Mouse (Mus musculus) MEL (cell line): ENCODE results near the gene Ramp2. TPM values are rescaled to one million over a fixed set of nuclear protein-coding genes. Genes with fewer than 3 reads are reported as not detected.
A peak's percentile ranks its signal among the peaks of the same experiment; 100 is the strongest.

Experiments used
- DNase-seq: peaks from one replicate; pipeline ENCODE4 v3.0.0; 2011; ENCODE audit warnings: low read depth, low spot score
- H3K27ac ChIP-seq: 2 replicates; pipeline ENCODE4 v1.5.1; 2012; ENCODE audit warnings: low read depth, mild to moderate bottlenecking, control low read depth, low read length, moderate library complexity; ENCODE audit not compliant: control insufficient read depth
- H3K27me3 ChIP-seq, 2 experiments: fragments of 150-350 bp in 1 of 2; sonication (generic) in 1 of 2; 2 replicates each; pipeline ENCODE4 v1.6.1; 2012; ENCODE audit warnings: low read length in 2 of 2, mild to moderate bottlenecking in 2 of 2, improper control_type of control experiment in 1 of 2, moderate library complexity in 1 of 2; ENCODE audit not compliant: insufficient read depth in 2 of 2, control insufficient read depth in 1 of 2
- H3K36me3 ChIP-seq, 2 experiments: 2 replicates each; pipeline ENCODE4 v1.6.1; 2012 to 2014; ENCODE audit warnings: low read length in 2 of 2, improper control_type of control experiment in 1 of 2, inconsistent platforms in 1 of 2, mild to moderate bottlenecking in 1 of 2; ENCODE audit not compliant: insufficient read depth in 2 of 2, control insufficient read depth in 1 of 2
- H3K4me1 ChIP-seq, 2 experiments: fragments of 150-350 bp in 1 of 2; sonication (generic) in 1 of 2; 2 replicates each; pipeline ENCODE4 v1.6.1; 2012; ENCODE audit warnings: low read length in 2 of 2, improper control_type of control experiment in 1 of 2, mild to moderate bottlenecking in 1 of 2; ENCODE audit not compliant: insufficient read depth in 2 of 2, control insufficient read depth in 1 of 2
- H3K4me3 ChIP-seq, 2 experiments: fragments of 150-350 bp in 1 of 2; sonication (generic) in 1 of 2; 2 replicates each; pipeline ENCODE4 v1.5.1; 2012; ENCODE audit warnings: low read depth in 2 of 2, low read length in 2 of 2, mild to moderate bottlenecking in 2 of 2, moderate library complexity in 2 of 2, control low read depth in 1 of 2, improper control_type of control experiment in 1 of 2; ENCODE audit not compliant: control insufficient read depth in 1 of 2, insufficient read depth in 1 of 2
- H3K79me2 ChIP-seq: 2 replicates; pipeline ENCODE4 v1.6.1; 2012; ENCODE audit warnings: mild to moderate bottlenecking, low read length, moderate library complexity; ENCODE audit not compliant: control insufficient read depth, poor library complexity, insufficient read depth
- H3K9ac ChIP-seq: 2 replicates; pipeline ENCODE4 v1.6.1; 2012; ENCODE audit warnings: low read depth, mild to moderate bottlenecking, control low read depth, low read length, moderate library complexity; ENCODE audit not compliant: control insufficient read depth, poor library complexity, severe bottlenecking
- H3K9me3 ChIP-seq: fragments of 150-350 bp; sonication (generic); replicated peaks from 2 replicates; pipeline ENCODE4 v1.6.1; 2012; ENCODE audit warnings: mild to moderate bottlenecking, low read length, improper control_type of control experiment, moderate library complexity; ENCODE audit not compliant: insufficient read depth
- BHLHE40 ChIP-seq: IDR thresholded peaks from 2 replicates; pipeline ENCODE4 v1.6.1; 2012; ENCODE audit warnings: low read depth, mild to moderate bottlenecking, inconsistent platforms, low read length, improper control_type of control experiment, borderline replicate concordance
- CHD1 ChIP-seq: IDR thresholded peaks from 2 replicates; pipeline ENCODE4 v1.6.1; 2012; ENCODE audit warnings: low read depth, mild to moderate bottlenecking, inconsistent platforms, low read length, improper control_type of control experiment
- CHD2 ChIP-seq: IDR thresholded peaks from 2 replicates; pipeline ENCODE4 v1.6.1; 2011; ENCODE audit warnings: low read length, improper control_type of control experiment
- EP300 ChIP-seq, 2 experiments: IDR thresholded peaks; 2 replicates each; pipeline ENCODE4 v1.6.1; 2011; ENCODE audit warnings: improper control_type of control experiment in 2 of 2, low read length in 2 of 2, low read depth in 1 of 2, mild to moderate bottlenecking in 1 of 2
- ETS1 ChIP-seq: IDR thresholded peaks from 2 replicates; pipeline ENCODE4 v1.6.1; 2012; ENCODE audit warnings: low read depth, mild to moderate bottlenecking, inconsistent platforms, low read length, improper control_type of control experiment, moderate library complexity
- GABPA ChIP-seq: IDR thresholded peaks from 2 replicates; pipeline ENCODE4 v1.6.1; 2012; ENCODE audit warnings: low read depth, mild to moderate bottlenecking, inconsistent platforms, low read length, improper control_type of control experiment, moderate library complexity
- JUND ChIP-seq: IDR thresholded peaks from 2 replicates; pipeline ENCODE4 v1.6.1; 2011; ENCODE audit warnings: low read depth, mild to moderate bottlenecking, improper control_type of control experiment, low read length
- KAT2A ChIP-seq: conservative IDR thresholded peaks from 2 replicates; pipeline ENCODE4 v1.6.1; 2012; ENCODE audit warnings: low read depth, low read length, improper control_type of control experiment, inconsistent platforms
- MAFK ChIP-seq: IDR thresholded peaks from 2 replicates; pipeline ENCODE4 v1.6.1; 2011; ENCODE audit warnings: low read depth, mild to moderate bottlenecking, low read length, improper control_type of control experiment, borderline replicate concordance
- MAX ChIP-seq: IDR thresholded peaks from 2 replicates; pipeline ENCODE4 v1.6.1; 2011; ENCODE audit warnings: low read length, improper control_type of control experiment
- MAZ ChIP-seq: IDR thresholded peaks from 2 replicates; pipeline ENCODE4 v1.6.1; 2012; ENCODE audit warnings: low read depth, mild to moderate bottlenecking, inconsistent platforms, low read length, improper control_type of control experiment
- MXI1 ChIP-seq: IDR thresholded peaks from 2 replicates; pipeline ENCODE4 v1.6.1; 2011; ENCODE audit warnings: mild to moderate bottlenecking, low read depth, low read length, improper control_type of control experiment
- MYC ChIP-seq: IDR thresholded peaks from 2 replicates; pipeline ENCODE4 v1.6.1; 2011; ENCODE audit warnings: low read depth, mild to moderate bottlenecking, low read length, improper control_type of control experiment, moderate library complexity
- NELFE ChIP-seq: IDR thresholded peaks from 2 replicates; pipeline ENCODE4 v1.6.1; 2011; ENCODE audit warnings: low read depth, low read length, improper control_type of control experiment
- NRF1 ChIP-seq: IDR thresholded peaks from 2 replicates; pipeline ENCODE4 v1.6.1; 2014; ENCODE audit warnings: low read depth, mild to moderate bottlenecking, inconsistent platforms, low read length, improper control_type of control experiment, moderate library complexity; ENCODE audit not compliant: poor library complexity, insufficient read depth, severe bottlenecking
- POLR2A ChIP-seq, 2 experiments: IDR thresholded peaks; 2 replicates each; pipeline ENCODE4 v1.6.1; 2011 to 2012; ENCODE audit warnings: low read length in 2 of 2, mild to moderate bottlenecking in 2 of 2, control low read depth in 1 of 2, improper control_type of control experiment in 1 of 2, low read depth in 1 of 2, moderate library complexity in 1 of 2; ENCODE audit not compliant: control insufficient read depth in 1 of 2, insufficient read depth in 1 of 2, poor library complexity in 1 of 2
- POLR2AphosphoS2 ChIP-seq: IDR thresholded peaks from 2 replicates; pipeline ENCODE4 v1.6.1; 2011; ENCODE audit warnings: low read length, improper control_type of control experiment
- POLR2AphosphoS5 ChIP-seq: IDR thresholded peaks from 2 replicates; pipeline ENCODE4 v1.6.1; 2012; ENCODE audit warnings: low read depth, borderline replicate concordance, mild to moderate bottlenecking, inconsistent platforms, low read length, moderate library complexity, mixed read lengths
- RCOR1 ChIP-seq: IDR thresholded peaks from 2 replicates; pipeline ENCODE4 v1.6.1; 2012; ENCODE audit warnings: low read depth, mild to moderate bottlenecking, inconsistent platforms, low read length, improper control_type of control experiment
- SIN3A ChIP-seq: IDR thresholded peaks from 2 replicates; pipeline ENCODE4 v1.6.1; 2012; ENCODE audit warnings: low read length, improper control_type of control experiment, inconsistent platforms
- SMC3 ChIP-seq: IDR thresholded peaks from 2 replicates; pipeline ENCODE4 v1.6.1; 2011; ENCODE audit warnings: low read depth, low read length, improper control_type of control experiment
- TAL1 ChIP-seq: IDR thresholded peaks from 2 replicates; pipeline ENCODE4 v1.6.1; 2012; ENCODE audit warnings: mild to moderate bottlenecking, inconsistent platforms, low read length, moderate library complexity, mixed read lengths
- TBP ChIP-seq: IDR thresholded peaks from 2 replicates; pipeline ENCODE4 v1.8.0; 2011; ENCODE audit warnings: low read depth, low read length, improper control_type of control experiment
- UBTF ChIP-seq: IDR thresholded peaks from 2 replicates; pipeline ENCODE4 v1.6.1; 2012; ENCODE audit warnings: low read depth, mild to moderate bottlenecking, inconsistent platforms, low read length, improper control_type of control experiment, moderate library complexity, borderline replicate concordance; ENCODE audit not compliant: insufficient read depth
- USF2 ChIP-seq, 2 experiments: IDR thresholded peaks; 2 replicates each; pipeline ENCODE4 v1.6.1; 2011 to 2012; ENCODE audit warnings: improper control_type of control experiment in 2 of 2, low read length in 2 of 2, borderline replicate concordance in 1 of 2, inconsistent platforms in 1 of 2, low read depth in 1 of 2, mild to moderate bottlenecking in 1 of 2; ENCODE audit not compliant: insufficient read depth in 1 of 2
- ZKSCAN1 ChIP-seq: IDR thresholded peaks from 2 replicates; pipeline ENCODE4 v1.6.1; 2012; ENCODE audit warnings: low read depth, mild to moderate bottlenecking, inconsistent platforms, low read length, improper control_type of control experiment, moderate library complexity
- ZNF384 ChIP-seq: IDR thresholded peaks from 2 replicates; pipeline ENCODE4 v1.6.1; 2012; ENCODE audit warnings: low read depth, mild to moderate bottlenecking, inconsistent platforms, low read length, improper control_type of control experiment
- polyA plus RNA-seq, 2 experiments: library from polyadenylated mRNA; stranded (reverse) in 1 of 2; unstranded in 1 of 2; fragments of >175 nt in 1 of 2; fragments of >200 nt in 1 of 2; gene quantifications; 2 replicates each; pipeline versions ENCODE4 v1.2.1 to v1.2.4; 2012; ENCODE audit warnings: low replicate concordance in 2 of 2, low read depth in 1 of 2; ENCODE audit not compliant: insufficient read length in 2 of 2, insufficient read depth in 1 of 2, missing spikeins in 1 of 2
- total RNA-seq: library from RNA; depleted of rRNA; stranded (reverse); fragments of 300-350 nt; gene quantifications from 2 replicates; pipeline ENCODE4 v1.2.3, GENCODE M21; 2012

Gene Ramp2
- total and polyA plus RNA-seq, 3 experiments = 0.12 TPM; not detected in 2

- Histone ChIP-seq H3K27me3 (no peaks in the 10 kb centered on the region; a peak in 1 of 4 replicates), H3K9ac (no peak overlapping the region), H3K36me3 (peaks cover 0 to 15% of the 10 kb centered on the region in 2 experiments; a peak in 2 of 4 replicates), H3K79me2 (peaks cover 3% of the 10 kb centered on the region; the same call in 1 of the 2 replicates), H3K9me3 (no peaks in the 10 kb centered on the region), H3K4me1 (peaks cover 3 to 23% of the 10 kb centered on the region in 2 experiments; a peak in 3 of 4 replicates), H3K4me3 (no peak overlapping the region), H3K27ac (no peak overlapping the region)
- peak; percentile 55 for DNase-seq
- no peak; the same call in 1 of the 2 replicates for TF ChIP-seq MAZ
- no peak for TF ChIP-seq NRF1
- TF ChIP-seq EP300 (IDR thresholded peaks at IDR 0.05; ENCODE audit: low read depth in 1 of 2, low read length in 2 of 2) = peak; percentile 21 to 22; a peak in 2 of 4 replicates
- TF ChIP-seq TBP = peak; percentile 82
- TF ChIP-seq ETS1 = 0 out of 2 replicates have a peak, but pooled peaks have one; percentile 12
- TF ChIP-seq USF2 (IDR thresholded peaks at IDR 0.05; ENCODE audit: borderline replicate concordance in 1 of 2, insufficient read depth in 1 of 2, low read depth in 1 of 2, low read length in 2 of 2) = no peak
- peak; percentile 41; the same call in 1 of the 2 replicates for TF ChIP-seq MXI1
- TF ChIP-seq UBTF = no peak
- TF ChIP-seq MAFK = no peak
- peak; percentile 95 for TF ChIP-seq RCOR1
- TF ChIP-seq ZKSCAN1 = no peak
- no peak for TF ChIP-seq NELFE
- no peak for TF ChIP-seq BHLHE40
Measured at GRCm38 (mm10) chr11:101259261-101259712, 13.5 kb downstream of the Ramp2 start.

DNA sequence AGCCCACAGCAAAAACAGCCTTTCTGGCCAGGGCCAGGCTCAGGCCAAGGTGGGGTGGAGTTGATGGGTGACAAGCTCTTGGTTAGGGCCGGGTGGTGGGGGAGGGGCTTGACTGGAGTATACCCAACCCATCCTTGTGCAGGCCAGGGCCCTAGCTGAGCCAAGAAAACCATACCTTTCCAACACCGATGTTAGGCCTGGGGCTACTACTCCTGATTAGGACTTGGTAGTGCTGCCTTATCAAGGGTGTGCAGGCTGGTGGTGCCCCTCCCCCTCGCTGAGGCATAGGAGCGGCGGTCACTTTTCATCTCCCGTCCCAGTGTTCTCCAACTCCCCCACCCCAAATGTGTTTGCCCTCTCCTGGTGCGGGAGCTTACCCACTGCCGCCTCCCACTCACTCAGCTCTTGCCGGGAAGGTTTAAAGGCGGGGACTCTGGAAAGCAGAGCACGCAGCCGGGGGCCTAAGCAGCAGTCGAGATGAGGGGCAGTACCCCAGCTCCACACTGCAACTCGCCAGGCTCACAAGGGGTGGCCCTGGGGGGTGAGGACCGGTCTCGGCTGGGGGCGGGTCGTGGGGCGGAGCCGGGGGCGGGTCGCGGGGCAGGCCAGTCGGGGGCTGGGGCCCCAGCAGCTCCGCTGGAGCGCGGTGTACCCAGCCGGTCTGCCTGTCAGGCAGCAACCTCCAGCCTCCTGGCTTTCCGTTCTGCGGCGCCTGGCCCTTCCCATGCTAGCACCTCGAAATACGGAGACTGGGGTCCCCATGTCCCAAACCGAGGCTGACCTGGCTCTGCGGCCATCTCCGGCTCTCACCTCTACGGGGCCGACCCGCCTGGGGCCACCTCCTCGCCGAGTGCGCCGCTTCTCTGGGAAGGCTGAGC lies 14.4 kb downstream of the Ramp2 start, which contains the start of gene Wnk4:
Gene Wnk4, plus strand, starts transcription at position 620 of the 878 bp plus-strand sequence.
- Histone ChIP-seq H3K27me3 (no peaks in the 10 kb centered on the region; a peak in 1 of 4 replicates), H3K4me3 (peak within 1 kb of the TSS; percentile 72 to 80), H3K4me1 (peaks cover 3 to 20% of the 10 kb centered on the region in 2 experiments; a peak in 3 of 4 replicates), H3K79me2 (peaks cover 3% of the 10 kb centered on the region; the same call in 1 of the 2 replicates), H3K9me3 (no peaks in the 10 kb centered on the region), H3K36me3 (peaks cover 0 to 10% of the 10 kb centered on the region in 2 experiments; a peak in 2 of 4 replicates), H3K9ac (peak within 1 kb of the TSS; percentile 80), H3K27ac (peak within 1 kb of the TSS; percentile 23)
- peak; percentile 78 for DNase-seq
- TF ChIP-seq POLR2AphosphoS2 = no peak; the same call in 1 of the 2 replicates
- TF ChIP-seq POLR2A (IDR thresholded peaks at IDR 0.05; ENCODE audit: control insufficient read depth in 1 of 2, insufficient read depth in 1 of 2, low read depth in 1 of 2, low read length in 2 of 2, poor library complexity in 1 of 2) = peak; percentile 51 to 58; a peak in 2 of 4 replicates
- TF ChIP-seq ZNF384 = no peak
- peak; percentile 43; the same call in 1 of the 2 replicates for TF ChIP-seq MAX
- no peak; the same call in 1 of the 2 replicates for TF ChIP-seq POLR2AphosphoS5
- TF ChIP-seq GABPA = no peak
- TF ChIP-seq KAT2A = no peak
- peak; percentile 40; the same call in 1 of the 2 replicates for TF ChIP-seq ETS1
- no peak for TF ChIP-seq USF2 (IDR thresholded peaks at IDR 0.05; ENCODE audit: borderline replicate concordance in 1 of 2, insufficient read depth in 1 of 2, low read depth in 1 of 2, low read length in 2 of 2)
- TF ChIP-seq TAL1 = peak; percentile 93
- no peak for TF ChIP-seq JUND
- peak; percentile 26; the same call in 1 of the 2 replicates for TF ChIP-seq SMC3
- TF ChIP-seq NELFE = no peak; the same call in 1 of the 2 replicates
- TF ChIP-seq SIN3A = peak; percentile 53
- no peak; the same call in 1 of the 2 replicates for TF ChIP-seq MXI1
- peak; percentile 68 for TF ChIP-seq CHD2
- TF ChIP-seq MYC = no peak
- no peak for TF ChIP-seq CHD1
- peak; percentile 75 for TF ChIP-seq MAZ
- no peak for TF ChIP-seq TBP
